Mouse (Mus musculus) cortical plate, adult 2 months (tissue): ENCODE data around the gene Slc50a1.

Experiments
- CTCF ChIP-seq: fragments of 200-500 bp; IDR thresholded peaks from 2 replicates; pipeline ENCODE4 v1.5.1; 2011; ENCODE audit warnings: mild to moderate bottlenecking, control low read depth, low read length; ENCODE audit not compliant: insufficient read depth; ENCODE audit errors: extremely low read depth
- POLR2A ChIP-seq: fragments of 200-500 bp; IDR thresholded peaks from 2 replicates; pipeline ENCODE4 v1.6.1; 2011; ENCODE audit warnings: mild to moderate bottlenecking, low read length, control low read depth; ENCODE audit not compliant: insufficient read depth; ENCODE audit errors: extremely low read depth

DNA sequence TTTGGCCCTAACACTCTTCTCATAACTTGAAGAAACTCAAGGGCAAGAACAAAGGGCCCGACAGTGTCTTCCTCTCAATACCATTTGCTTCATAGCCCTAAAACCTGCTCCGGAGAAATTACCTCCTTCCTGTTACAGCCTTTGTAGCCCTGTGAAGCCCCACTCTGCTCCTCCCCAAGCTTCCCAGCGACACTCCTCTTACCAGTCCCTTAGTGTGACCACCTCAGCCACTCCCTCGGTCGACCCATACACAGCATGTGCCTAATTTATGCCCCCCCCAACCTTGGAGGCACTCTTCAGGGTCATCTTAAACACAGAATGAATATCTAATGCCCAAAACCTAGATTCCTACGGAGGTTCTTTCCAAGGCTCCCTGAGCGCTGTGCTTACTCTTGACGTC lies 8.3 kb upstream of the Slc50a1 start:
- TF ChIP-seq CTCF (no peak), POLR2A (no peak)
